Mouse (Mus musculus) testis, adult 2 months (tissue): ENCODE results near the gene Clmn.

Source experiments
- CTCF ChIP-seq: fragments of 200-500 bp; IDR thresholded peaks from 2 replicates; pipeline ENCODE4 v1.5.1; 2012; ENCODE audit warnings: low read depth, mild to moderate bottlenecking, inconsistent platforms, low read length, moderate library complexity; ENCODE audit not compliant: control insufficient read depth, insufficient read depth, insufficient replicate concordance
- POLR2A ChIP-seq: fragments of 200-500 bp; IDR thresholded peaks from 2 replicates; pipeline ENCODE4 v1.6.1; 2012; ENCODE audit warnings: low read depth, mild to moderate bottlenecking, inconsistent platforms, low read length, moderate library complexity; ENCODE audit not compliant: control insufficient read depth

DNA sequence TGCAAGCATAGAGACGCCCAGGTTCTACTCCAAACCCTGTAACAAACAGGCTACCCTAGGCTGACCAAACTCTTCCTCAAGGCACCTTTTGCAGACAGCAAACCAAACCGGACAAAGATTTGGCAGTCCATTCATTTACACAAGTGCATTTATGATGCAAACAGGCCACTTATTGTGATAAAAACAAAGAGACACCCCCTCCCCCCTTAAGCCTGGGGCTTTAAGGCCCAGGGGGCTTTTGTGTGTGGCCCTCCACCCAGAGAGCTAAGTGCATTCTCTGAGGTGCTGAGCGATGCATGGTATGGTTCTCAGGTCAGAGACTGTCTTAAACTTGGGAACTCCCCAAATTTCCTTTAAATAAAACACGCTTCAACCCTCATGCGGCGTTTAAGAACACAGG is 101.0 kb downstream of the Clmn start:
- TF ChIP-seq CTCF (no peak), POLR2A (no peak)
